Mouse (Mus musculus): ENCODE results near the gene Atp8a2.

GRCm38 (mm10) chr14:59616802-59617201 is 580.2 kb downstream of the Atp8a2 start:
- TF ChIP-seq ZC3H11A (IDR thresholded peaks at IDR 0.05; ENCODE audit: borderline replicate concordance, low read depth, low read length): no peak
- no peak for TF ChIP-seq CHD2 (IDR thresholded peaks at IDR 0.05; ENCODE audit: low read depth, low read length)
- no peak for TF ChIP-seq HCFC1 (IDR thresholded peaks at IDR 0.05; ENCODE audit: borderline replicate concordance, insufficient read depth, low read length)
- TF ChIP-seq ZNF384 (IDR thresholded peaks at IDR 0.05; ENCODE audit: low read depth, low read length): no peak
